Mouse (Mus musculus): ENCODE measurements around the gene Il1b.
A peak's percentile ranks its signal among the peaks of the same experiment; 100 is the strongest.

Il1b gene

GRCm38 (mm10) chr2:129371039-129371438 is at the start of gene Il1b:
Gene Il1b, minus strand, starts transcription at chr2:129371139.
- DNase-seq = no peak

GRCm38 (mm10) chr2:129419361-129419880 is 48.5 kb upstream of the Il1b start:
- no peak for DNase-seq

DNA sequence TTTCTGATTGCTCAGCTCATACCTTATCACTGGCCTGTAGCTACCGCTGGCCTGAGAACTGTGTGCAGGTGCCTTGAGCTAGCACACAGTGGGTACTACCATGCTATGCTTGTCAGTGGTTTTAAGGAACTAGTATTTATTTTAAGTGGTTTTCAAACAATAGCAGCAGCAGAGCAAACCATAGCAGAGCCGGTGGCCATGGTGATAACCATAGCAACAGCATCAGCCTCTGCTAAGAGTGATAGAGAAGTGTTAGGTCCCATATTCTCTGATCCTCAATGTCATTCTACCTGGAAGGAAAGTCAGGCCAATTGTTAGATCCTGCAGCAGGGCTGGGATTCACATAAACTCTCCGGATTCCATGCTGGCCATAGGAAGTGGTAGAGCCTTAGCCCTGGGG is 43.7 kb upstream of the Il1b start:
- peak; percentile 30 for DNase-seq

GRCm38 (mm10) chr2:129413488-129413887 is 42.5 kb upstream of the Il1b start:
- peak; percentile 18 for DNase-seq

- no peak for DNase-seq
Observed at GRCm38 (mm10) chr2:129411651-129412050, 40.7 kb upstream of the Il1b start.

DNA sequence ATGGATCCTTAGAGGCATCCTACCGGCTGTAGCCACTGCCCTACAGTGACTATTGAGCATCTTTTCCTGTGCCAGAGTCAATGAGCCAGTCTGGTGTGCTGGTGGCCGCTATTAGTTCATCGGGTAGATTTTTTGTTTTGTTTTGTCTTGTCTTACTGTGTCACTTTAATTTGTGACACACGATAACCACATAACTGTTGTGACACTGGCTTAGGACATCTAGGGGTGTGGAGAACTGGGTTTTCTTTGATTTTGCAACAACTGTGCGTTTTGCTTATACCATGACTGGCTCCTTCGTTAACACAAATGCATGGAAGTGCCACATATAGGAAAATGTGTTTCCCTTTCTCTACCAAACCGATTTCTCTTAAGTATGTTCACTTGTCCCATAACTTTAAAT is 39.4 kb upstream of the Il1b start:
- DNase-seq = no peak

DNA sequence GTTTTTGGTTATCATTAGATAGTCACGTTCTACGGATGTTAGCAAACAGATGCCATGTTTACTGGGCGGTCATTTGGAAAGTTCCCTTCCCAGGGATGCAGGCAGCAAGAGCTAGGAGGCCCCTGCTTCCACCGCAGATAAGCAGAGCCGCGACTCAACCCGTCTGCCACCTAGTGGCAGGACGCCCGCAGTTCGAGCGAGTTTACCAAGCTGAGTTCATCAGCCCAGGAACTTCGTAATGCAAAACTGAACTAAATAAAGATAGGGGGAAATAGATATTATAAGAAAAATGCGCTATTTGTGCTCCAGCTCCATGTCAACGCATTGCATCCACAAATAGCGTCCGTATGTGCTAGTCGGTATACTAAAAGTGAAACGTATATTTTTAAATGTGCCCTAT is 37.5 kb upstream of the Il1b start:
- DNase-seq = peak; percentile 73

GRCm38 (mm10) chr2:129407596-129407995 is 36.7 kb upstream of the Il1b start:
- DNase-seq = no peak

GRCm38 (mm10) chr2:129406508-129406907 is 35.6 kb upstream of the Il1b start:
- no peak for DNase-seq

DNA sequence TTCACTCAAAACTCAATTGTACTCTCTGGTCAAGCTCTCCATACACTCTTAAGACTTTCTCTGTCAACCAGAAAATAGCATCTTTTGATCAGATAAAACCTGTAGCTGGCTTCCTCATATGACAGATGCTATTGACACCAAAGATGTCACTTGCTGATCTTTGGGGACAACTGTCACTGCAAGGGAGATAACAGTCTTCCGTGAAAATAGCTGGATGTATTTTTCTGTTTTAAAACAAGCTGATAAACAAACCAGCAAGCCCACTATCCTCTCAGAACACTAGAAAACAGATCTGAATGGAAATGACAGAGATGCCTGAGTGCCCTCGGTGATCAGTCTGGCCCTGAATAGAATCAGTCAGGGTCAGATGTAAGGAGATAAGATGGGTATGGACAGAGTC is 32.8 kb upstream of the Il1b start:
- no peak for DNase-seq

GRCm38 (mm10) chr2:129402330-129402729 is 31.4 kb upstream of the Il1b start:
- no peak for DNase-seq

DNA sequence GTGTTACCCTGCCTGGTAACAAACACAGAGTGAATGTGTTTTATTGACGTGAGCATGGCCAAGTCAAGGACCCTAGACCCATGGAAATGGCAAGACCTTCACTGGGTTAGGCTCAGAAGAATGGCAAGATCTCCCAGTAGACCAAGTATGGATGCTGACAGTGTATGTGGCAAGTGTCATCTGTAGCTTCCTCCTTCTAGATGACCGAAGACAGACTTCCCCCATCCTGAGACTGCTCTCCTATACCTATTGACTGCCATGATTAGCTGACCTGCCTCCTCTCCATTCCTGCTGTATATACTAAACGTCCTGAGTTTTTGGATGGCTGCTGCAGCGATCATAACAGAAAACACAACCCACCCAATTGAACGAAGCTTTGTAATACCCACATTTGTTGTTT is 30.9 kb upstream of the Il1b start:
- DNase-seq = no peak

GRCm38 (mm10) chr2:129398176-129398575 is 27.2 kb upstream of the Il1b start:
- DNase-seq = no peak

DNA sequence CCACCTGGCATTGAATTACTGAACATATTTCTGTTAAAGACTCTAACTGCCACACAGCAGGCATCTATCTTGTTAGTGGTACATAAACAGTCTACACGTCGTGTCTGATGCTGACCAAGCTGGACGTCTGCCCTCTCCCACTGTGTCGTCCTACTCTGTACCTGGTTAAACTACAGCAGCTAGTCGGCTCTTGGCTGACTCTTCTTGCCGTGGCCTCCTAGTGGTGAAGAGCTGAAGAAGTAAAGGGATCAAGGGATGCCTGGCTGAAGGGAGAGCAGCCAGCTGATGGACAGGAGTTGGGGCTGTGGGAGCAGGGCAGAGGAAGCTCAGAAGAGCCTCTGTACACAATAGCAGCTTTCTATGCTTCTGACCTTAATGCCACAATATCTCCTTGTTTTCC is 22.6 kb upstream of the Il1b start:
- no peak for DNase-seq

GRCm38 (mm10) chr2:129390161-129390560 is 19.2 kb upstream of the Il1b start:
- DNase-seq = no peak

DNA sequence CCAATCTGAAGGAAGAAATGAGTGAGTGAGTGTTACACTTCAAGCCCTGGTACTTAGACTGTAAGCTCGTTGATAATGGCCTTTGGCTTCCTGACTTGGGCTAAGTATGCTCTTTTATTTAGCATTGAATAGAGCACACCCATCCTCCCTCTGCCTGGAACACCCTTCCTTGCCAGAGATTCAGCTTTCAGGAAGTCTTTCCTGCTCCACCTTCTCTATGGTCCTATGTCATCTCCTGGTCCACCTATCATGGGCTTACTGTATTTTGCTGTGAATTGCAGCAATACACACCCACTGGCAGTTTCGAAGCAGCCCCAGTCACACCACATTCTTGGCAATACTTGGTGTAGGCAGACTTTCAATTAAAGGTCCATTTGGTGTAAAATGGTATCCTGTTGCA is 18.4 kb upstream of the Il1b start:
- DNase-seq = no peak

DNA sequence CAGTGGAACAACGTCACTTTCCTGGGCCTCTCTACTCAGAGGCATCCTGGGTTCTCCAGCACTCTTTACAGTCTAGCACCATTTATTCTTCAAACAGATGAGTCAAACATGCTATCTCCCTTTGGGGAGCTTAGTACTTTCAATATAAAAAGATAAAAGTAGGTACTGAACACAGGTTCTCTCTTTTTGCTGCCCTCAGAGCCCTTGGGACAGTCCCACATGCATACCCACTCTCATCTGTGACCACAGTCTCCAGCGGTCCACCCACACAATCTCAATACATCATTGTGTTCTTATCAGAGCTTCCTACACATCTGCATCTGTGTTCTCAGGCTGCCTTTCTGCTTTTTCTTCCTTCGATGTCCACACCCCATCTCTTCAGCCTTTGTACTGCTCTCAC is 14.4 kb upstream of the Il1b start:
- DNase-seq = no peak

DNA sequence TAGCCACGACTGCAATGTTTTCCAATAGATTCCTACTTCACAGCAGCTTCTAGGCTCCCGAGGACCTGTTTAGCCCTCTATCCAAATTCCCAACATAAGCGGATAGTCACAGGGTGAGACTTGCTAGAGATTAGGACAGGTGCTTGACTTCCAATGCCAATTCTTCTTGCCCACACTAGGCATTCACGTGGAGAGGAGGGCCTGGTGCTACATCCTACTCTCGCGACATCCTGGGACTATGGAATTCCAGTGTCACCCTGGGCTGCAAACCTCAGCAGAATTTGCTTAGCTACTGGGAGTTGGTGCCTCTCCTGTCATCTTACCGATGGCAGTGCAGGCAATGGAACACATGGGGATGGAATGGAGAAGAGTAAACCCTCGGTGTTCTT is 13.3 kb upstream of the Il1b start:
- no peak for DNase-seq

DNA sequence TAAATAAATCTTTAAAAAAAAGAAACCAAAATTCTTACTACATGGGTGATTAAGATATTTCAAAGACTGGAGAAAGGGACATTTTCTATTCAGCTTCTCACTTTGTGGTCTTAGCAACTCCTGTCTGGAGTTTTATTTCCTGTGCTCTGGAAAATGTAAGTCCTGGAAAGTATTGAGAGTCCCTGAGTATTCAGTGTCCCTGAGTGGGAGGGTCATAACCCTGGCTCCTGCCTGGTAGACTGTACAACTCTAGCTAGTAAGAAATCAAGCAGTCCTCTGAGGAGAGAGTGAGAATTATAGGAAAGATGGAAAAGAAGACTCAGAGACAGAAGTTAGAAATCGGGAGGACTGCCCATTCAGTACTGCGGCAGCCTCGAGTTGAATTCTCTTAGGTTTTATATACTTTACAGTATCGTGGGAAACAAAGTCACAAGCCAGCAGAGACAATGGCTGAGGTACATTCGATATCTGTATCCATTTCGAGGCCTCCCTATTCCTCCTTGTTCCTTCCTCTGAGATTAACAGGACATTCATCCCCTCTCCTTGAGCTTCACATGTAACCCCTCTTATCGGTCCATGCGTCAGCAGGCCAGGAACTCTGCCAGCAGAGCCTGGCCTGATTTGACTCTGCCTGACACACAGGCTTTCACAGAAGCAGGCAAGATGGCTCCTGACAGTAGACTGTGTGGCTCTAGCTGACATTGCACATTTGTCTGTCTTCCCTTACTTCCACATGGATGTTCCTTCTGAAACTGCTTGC is 12.8 kb upstream of the Il1b start:
- no peak for DNase-seq

DNA sequence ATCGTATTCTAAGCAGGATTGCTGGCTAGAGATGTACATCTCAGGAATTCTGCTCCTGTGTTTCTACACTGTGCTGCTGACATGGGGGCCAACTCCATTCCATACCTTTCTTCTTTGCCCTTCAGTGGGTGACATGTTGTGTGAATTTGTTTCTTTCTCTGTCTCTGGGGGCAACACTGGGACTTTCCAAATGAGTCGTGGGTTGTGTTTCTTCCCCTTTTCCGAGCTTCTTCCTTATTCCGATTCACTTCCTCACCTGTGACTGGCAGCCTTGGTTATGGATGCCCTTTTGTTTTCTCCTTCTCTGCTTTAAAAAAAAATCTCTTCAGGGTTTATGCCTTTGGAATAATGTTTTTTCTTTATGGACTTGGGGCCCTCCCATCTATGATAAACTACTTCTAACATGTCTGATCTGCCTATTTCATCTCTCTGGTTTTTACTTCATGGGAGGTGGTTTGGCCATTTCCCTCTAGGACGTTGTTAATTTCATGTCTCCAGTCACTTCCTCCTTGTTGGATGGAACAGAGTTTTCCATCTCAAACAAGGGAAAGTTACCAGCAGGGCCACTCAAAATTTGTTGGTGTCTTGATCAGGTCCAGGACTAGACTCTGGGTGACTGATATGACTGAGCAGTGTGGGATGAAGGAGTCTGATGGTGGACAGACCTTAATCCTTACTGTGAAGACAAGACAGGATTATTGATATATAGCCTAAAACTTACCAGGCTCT is 10.0 kb upstream of the Il1b start:
- DNase-seq = peak; percentile 32

DNA sequence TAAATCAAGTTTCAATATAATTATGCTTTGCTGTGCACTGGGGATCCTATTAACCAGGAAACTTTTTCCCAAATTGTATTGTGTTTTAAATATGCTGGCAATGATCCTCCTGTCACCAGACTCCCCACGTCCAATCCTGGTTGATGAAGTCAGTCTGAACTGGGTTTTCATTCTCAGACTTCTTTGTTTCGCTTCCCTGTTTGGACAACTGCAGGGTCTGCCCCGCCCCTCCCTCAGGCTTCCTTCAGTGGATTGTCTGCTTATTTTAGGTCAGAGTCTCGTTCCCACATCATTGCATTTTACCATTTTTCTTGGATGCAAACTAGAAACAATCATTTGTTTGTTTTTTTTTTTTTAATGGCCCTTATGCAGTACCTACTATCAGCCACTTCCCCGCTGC is 9.3 kb upstream of the Il1b start:
- DNase-seq = peak; percentile 70

DNA sequence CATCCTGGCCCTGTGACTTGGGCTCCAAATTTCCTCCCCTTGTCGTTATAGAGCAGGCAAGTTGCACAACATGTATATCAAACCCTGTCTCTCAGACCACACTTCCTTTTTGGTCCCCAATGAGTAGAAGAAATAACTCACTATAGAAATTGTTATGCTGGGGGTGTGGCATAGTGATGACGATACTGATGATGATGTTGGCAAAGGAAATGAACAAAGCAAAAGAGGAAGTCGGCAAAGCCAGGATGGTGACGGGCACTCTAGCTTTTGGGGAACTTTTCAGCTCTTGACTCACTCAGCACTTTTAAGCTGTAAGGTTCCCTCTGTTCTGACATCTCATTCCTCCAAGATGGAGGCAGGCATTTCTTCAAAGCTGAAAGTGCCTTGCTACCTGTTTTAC is 2.4 kb upstream of the Il1b start:
- peak; percentile 40 for DNase-seq

DNA sequence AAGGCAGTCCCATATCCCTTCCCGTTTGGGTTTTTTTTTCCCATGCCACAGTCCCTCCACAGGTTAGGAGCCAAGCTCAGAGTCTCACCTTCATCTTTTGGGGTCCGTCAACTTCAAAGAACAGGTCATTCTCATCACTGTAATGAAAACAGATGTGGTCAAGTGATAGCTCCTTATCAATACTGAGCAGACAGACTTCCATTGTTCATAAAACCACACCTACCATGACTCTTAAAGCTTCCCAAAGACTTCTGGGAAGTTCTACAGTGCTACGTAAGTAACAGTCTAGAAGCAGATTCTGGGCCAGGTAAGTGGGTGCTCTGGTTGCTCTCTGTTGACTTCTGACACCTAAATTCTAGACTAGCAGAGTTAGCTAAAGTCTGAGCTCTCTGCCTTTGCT is 1.3 kb downstream of the Il1b start:
- DNase-seq = no peak

DNA sequence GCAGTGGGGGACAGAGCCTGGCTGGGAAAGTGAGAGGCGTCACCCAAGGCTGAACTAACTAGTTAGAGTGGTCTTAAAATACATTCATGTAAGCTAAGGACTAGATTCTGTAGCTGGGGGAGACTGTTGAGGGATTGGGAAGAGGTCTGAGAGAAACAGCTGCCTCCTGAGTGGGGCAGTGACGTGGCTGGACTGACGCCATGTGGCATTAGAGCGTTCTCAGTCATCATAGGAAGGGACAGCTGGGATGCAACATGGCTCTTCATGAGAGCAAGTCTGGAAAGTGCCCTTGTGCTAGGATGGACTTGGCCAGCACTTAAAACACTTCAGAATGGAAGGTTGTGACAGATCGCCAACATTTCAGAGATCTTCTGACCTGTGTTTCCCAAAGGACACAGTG is 2.1 kb downstream of the Il1b start:
- no peak for DNase-seq

GRCm38 (mm10) chr2:129368106-129368505 is 2.8 kb downstream of the Il1b start:
- no peak for DNase-seq
